Mouse (Mus musculus): ENCODE data around the gene Cct5. TPM values are rescaled to one million over a fixed set of nuclear protein-coding genes. Genes with fewer than 3 reads are reported as not detected.

Cct5 gene
- total RNA-seq, 2 experiments from 2014 or later: 144 to 154 TPM

- intact Hi-C loops (cut with DNase I): loop anchor here (5.0 kb wide), 1 partner anchor 39 kb away; the partner anchor contains the start of gene March6
- DNase-seq: no peak
Observed at GRCm38 (mm10) chr15:31570959-31571358, 30.6 kb downstream of the Cct5 start.

- intact Hi-C loops (cut with DNase I): loop anchor here (5.0 kb wide), 1 partner anchor 37 kb away; the partner anchor contains the start of gene March6
- peak in 1 of 2 experiments; percentile 35 for DNase-seq
Observed at GRCm38 (mm10) chr15:31569325-31570022, 32.1 kb downstream of the Cct5 start.

GRCm38 (mm10) chr15:31568581-31568996, 33.0 kb downstream of the Cct5 start:
- peak; percentile 55 to 76 for DNase-seq
- intact Hi-C loops (cut with DNase I): no loop called here

- intact Hi-C loops (cut with DNase I): no loop called here
- no peak for DNase-seq
Observed at GRCm38 (mm10) chr15:31567431-31567830, 34.2 kb downstream of the Cct5 start.

- intact Hi-C loops (cut with DNase I): no loop called here
- DNase-seq: no peak
Observed at GRCm38 (mm10) chr15:31565786-31566185, 35.8 kb downstream of the Cct5 start.

GRCm38 (mm10) chr15:31565184-31565583, 36.4 kb downstream of the Cct5 start, which contains the start of gene Cmbl:
Gene Cmbl (plus strand): TSS chr15:31565389.
- no peak for DNase-seq
- intact Hi-C loops (cut with DNase I): no loop called here

- intact Hi-C loops (cut with DNase I): no loop called here
- no peak for DNase-seq
Observed at GRCm38 (mm10) chr15:31563577-31564546, 37.7 kb downstream of the Cct5 start.

GRCm38 (mm10) chr15:31562847-31563246, 38.8 kb downstream of the Cct5 start:
- no peak for DNase-seq
- intact Hi-C loops (cut with DNase I): no loop called here

GRCm38 (mm10) chr15:31561976-31562375, 39.6 kb downstream of the Cct5 start:
- intact Hi-C loops (cut with DNase I): no loop called here
- DNase-seq: no peak

- no peak for DNase-seq
Observed at GRCm38 (mm10) chr15:31561390-31561789, 40.2 kb downstream of the Cct5 start.

GRCm38 (mm10) chr15:31554855-31555254, 46.7 kb downstream of the Cct5 start:
- intact Hi-C loops (cut with DNase I): no loop called here
- DNase-seq: no peak

More at GRCm38 (mm10) chr15:31561390-31561789, 40.2 kb downstream of the Cct5 start:
- intact Hi-C loops (cut with DNase I): no loop called here

GRCm38 (mm10) chr15:31550381-31550780, 51.2 kb downstream of the Cct5 start:
- intact Hi-C loops (cut with DNase I): no loop called here

GRCm38 (mm10) chr15:31547421-31547820, 54.2 kb downstream of the Cct5 start:
- intact Hi-C loops (cut with DNase I): no loop called here
- no peak for DNase-seq

More at GRCm38 (mm10) chr15:31550381-31550780, 51.2 kb downstream of the Cct5 start:
- DNase-seq: no peak

GRCm38 (mm10) chr15:31546291-31546690, 55.3 kb downstream of the Cct5 start:
- DNase-seq: no peak
- intact Hi-C loops (cut with DNase I): no loop called here

- intact Hi-C loops (cut with DNase I): no loop called here
Observed at GRCm38 (mm10) chr15:31545058-31545457, 56.5 kb downstream of the Cct5 start.

GRCm38 (mm10) chr15:31543246-31543645, 58.4 kb downstream of the Cct5 start:
- peak; percentile 39 to 63 for DNase-seq
- intact Hi-C loops (cut with DNase I): no loop called here

More at GRCm38 (mm10) chr15:31545058-31545457, 56.5 kb downstream of the Cct5 start:
- DNase-seq: no peak

GRCm38 (mm10) chr15:31542013-31542958, 59.3 kb downstream of the Cct5 start:
- DNase-seq: no peak
- intact Hi-C loops (cut with DNase I): no loop called here

Data from heart, postnatal 14 days (tissue).